Mouse (Mus musculus) ovary, adult 18-20 months (tissue): ENCODE measurements around the gene Lzts3.
"Not testable (repeated sequence)": the region's sequence is repeated elsewhere in the genome, so short reads cannot be mapped to it uniquely, and the experiment has no call there.

Experiments
- DNase-seq: peaks from one replicate; pipeline ENCODE4 v3.0.0; 2022; ENCODE audit warnings: low spot score, mixed read lengths

Lzts3 gene

DNA sequence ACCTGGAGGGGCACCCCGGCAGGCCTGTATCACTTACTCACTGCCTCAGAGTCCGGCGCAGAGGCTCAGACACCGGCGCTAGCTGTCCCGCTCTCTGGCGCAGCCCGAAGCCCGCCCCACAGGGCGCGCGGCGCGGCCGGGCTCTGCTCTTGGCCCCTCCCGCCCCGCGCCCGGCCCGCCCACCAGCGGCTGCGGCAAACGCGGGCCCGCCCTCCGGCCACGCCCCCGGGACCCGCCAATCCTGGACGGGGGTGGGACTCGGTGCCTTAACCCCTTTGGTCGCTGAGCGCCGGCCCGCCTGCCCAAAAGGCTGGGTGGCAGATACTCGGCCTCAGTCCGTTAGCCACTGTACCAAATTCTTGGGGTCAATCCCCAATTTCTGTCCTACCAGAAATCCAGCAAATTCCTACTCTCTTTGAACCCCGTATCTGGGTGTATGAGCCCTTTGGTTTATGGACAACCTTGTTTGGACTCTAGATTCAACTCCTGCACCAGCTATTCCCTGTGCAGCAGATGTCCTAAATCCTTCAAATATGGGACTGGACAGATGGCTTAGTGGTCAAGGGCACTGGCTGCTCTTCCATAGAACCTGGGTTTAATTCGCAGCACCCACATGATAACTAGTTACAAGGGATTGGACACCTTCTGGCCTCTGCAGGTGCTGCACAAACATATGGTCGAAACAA is at the start of gene Lzts3:
Lzts3 (minus strand) TSS at position 120 of the 686 bp plus-strand sequence.
- peak; percentile 88 for DNase-seq

DNA sequence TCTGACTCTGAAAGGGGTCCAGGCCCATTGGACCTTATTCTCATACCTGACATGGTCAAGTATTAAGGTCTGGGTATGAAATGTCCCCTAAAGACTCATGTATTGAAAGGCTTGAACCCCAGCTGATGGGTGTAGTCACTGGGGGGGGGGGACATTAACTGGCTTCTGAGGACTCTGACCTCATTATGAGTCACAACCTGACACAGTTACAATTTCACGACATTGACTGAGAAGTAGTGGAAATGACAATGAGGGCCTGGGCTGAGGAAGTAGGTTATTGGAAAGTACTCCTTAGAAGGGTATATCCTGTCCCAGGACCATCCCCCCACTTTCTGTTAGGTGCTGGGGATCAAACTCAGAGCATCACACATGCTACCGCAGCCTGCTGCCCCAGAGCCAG is 46.4 kb upstream of the Lzts3 start:
- no peak for DNase-seq

- no peak for DNase-seq
Observed at GRCm38 (mm10) chr2:130685426-130685825, 42.8 kb upstream of the Lzts3 start.

DNA sequence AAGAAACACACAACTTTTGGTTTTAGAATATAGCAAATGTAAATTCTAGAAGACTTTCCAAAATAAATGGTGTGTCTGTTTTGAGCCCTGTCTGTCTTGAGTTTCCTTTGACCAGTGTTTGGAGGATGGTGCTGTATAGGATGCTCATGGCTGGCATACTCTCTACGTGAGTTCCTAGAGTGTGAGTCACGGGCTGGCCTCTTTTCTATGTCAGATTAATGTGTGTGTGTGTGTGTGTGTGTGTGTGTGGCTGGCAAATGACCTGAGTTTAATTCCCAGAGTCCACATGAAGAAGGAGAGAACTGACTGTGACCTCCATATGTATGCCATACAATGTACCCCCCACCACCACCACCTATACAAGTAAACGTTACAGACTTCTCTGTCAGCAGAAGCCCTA is 38.9 kb upstream of the Lzts3 start:
- no peak for DNase-seq

GRCm38 (mm10) chr2:130679899-130680298 is 37.3 kb upstream of the Lzts3 start:
- DNase-seq: no peak

- no peak for DNase-seq
Observed at GRCm38 (mm10) chr2:130679154-130679553, 36.6 kb upstream of the Lzts3 start.

DNA sequence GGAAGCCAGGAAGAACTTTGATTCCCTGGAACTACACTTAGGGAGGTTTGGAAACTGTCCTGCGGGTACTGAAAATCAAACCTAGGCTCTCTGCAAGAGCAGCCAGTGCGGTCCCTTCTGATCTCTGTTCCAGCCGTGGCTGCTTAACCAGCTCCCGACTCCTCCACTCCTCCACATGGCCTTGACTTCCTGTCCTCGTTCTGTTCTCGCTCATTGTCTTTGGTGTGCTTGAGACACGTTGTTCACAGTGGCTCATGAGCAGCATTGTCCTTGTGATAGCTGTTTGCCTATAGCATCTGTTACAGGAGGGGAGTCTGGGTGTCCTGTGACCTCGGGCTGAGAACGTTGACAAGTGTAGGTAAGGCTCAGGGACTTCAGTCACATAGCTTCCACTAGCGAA is 34.6 kb upstream of the Lzts3 start:
- peak; percentile 69 for DNase-seq

- DNase-seq: peak; percentile 83
Observed at GRCm38 (mm10) chr2:130667559-130667958, 25.0 kb upstream of the Lzts3 start, which contains the start of gene Itpa. Itpa (plus strand) TSS chr2:130667610.

GRCm38 (mm10) chr2:130664102-130664701 is 21.6 kb upstream of the Lzts3 start, which contains the start of gene Ddrgk1:
Ddrgk1 (minus strand) TSS chr2:130664659.
- peak; percentile 88 for DNase-seq

GRCm38 (mm10) chr2:130663342-130663741 is 20.7 kb upstream of the Lzts3 start:
- DNase-seq: no peak

- no peak for DNase-seq
Observed at GRCm38 (mm10) chr2:130658530-130658929, 15.9 kb upstream of the Lzts3 start.

DNA sequence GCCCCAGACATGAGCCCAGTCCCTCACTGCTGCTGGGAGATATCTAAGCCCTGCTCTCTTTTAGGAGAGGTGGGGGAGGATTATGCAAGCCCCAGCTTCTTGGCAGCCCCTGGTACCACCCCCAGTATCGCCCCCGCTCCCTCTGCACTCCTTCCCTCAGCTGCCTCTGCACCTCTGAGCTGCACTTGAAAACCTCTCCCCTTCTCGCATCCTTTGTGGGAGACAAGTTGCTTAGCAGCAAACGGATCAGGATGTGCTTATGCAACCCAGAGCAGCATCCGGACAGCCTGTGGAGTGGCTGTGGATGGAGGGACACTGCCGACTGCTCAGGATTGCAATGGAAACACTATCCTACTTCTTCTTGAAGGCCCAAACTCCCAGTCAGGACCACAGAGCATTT is 14.9 kb upstream of the Lzts3 start:
- DNase-seq: no peak

GRCm38 (mm10) chr2:130656536-130656935 is 13.9 kb upstream of the Lzts3 start:
- DNase-seq: no peak

GRCm38 (mm10) chr2:130655660-130656339 is 13.2 kb upstream of the Lzts3 start:
- no peak for DNase-seq

DNA sequence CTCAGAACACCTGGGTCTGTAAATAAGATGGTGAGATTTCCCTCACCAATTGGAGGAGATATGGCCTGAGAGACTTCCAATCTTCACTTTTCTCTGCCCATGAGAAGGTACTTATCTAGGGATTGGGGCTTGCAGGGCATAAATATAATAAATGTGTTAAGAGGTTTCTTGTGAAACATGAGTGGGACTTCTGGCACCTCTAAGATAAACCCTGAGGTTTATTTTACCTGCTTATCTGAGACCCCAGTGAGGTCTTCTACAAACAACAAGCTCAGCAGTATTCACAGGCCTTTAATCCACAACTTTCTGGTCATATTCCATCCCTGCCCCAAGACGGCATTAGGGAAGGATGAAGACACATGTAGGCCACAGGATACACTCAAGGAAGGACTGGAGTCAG is 11.2 kb upstream of the Lzts3 start:
- no peak for DNase-seq

GRCm38 (mm10) chr2:130653303-130653702 is 10.7 kb upstream of the Lzts3 start:
- no peak for DNase-seq

DNA sequence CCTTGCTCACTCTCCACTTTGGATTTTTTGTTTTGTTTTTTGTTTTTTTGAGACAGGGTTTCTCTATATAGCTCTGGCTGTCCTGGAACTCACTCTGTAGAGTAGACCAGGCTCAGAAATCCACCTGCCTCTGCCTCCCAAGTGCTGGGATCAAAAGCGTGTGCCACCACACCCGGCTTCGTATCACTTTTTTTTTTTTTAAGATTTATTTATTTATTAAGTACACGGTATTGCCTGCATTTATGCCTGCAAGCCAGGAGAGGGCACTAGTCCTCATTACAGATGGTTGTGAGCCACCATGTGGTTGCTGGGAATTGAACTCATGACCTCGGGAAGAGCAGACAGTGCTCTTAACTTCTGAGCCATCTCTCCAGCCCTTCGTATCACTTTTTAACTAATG is 6.4 kb upstream of the Lzts3 start:
- not testable (repeated sequence) for DNase-seq

DNA sequence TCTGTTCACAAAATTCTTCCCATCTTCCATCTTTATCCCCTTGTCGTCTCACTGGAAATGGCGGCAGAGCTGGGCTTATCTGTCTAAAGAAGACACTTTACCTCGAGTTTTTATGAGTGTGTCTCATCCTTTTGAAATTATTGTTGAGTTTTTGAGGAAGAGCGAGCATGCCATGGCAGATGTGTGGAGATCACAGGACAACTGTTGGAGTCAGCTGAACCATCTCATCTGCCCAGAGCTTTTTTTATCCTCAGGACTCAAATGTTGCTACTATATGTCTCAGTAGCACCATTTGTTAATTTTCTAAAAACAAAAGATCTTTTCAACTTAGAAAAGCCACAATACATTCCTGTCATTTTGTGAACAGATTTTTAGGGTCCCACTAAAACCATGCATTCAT is 2.6 kb upstream of the Lzts3 start:
- no peak for DNase-seq

DNA sequence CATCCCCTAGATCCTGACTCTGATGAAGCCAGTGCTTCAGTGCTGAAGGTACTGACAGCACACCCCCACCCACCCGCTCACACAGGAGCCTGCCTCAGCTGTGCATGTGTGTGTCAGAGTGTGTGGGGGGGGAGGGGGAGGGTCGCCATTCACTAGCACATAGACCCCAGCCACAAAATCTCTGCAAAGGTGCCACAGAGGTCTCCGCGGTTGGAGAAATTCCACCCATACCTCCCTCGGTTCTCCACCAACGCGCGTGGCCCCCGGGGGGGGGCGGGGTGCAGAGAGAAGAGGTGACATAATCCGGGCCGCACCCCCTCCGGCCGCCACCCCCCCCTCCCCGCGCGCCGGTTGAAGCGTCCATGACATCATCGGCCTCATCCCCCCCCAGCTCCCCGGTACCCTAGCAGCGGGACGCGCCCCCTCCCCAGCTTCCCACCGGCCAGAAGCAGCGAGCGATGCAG is 374 bp downstream of the Lzts3 start:
- no peak for DNase-seq

DNA sequence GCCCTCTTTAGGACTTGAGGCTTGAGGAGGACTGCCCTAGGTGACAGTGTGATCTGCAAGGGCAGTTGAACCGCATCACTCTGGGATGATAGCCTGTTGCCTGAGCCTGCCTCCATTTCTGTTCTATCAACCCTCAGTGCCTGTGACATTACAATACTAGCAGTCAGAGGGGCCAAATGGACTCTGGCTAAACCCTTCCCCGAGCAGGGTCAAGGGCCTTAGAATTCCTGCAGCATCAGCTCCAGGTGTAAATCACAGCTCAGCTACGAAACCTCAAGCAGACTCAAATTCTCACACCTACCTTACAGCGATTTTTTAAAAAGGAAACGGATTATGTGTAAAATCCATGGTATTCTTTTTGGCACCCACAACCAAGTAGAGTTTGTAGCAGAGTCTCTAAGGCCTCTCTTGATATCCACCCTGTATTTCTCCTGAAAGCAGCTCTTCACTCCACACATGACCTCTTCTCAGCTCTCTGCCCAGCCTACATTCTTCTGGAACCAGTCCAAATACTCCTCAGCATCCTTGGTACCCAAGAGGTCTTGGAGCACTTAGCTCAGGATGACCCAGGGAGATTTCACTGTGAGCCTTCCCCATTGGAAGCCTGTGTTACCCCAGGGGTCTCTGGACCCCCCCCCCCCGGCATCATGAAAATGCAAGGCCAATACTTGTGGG is 1.1 kb downstream of the Lzts3 start:
- no peak for DNase-seq

DNA sequence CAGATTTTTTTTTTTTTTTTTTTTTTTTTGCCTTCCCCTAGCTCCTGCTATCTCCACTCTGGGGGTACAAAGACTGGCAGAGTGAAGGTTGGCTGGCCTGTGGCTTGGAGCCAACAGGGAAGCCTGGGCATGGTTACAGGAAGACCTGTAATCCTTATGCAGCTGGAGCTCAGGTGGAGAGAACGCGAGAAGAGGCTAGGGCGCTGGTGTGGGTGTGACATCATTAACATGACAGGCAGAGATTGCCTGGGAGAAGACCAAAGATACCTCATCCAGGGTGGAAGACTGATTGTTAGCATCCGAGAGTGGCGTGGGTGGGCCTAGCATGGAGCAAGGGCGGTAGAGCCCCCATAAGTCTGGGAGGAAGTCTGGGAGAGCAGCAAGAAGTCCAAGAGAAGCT is 3.3 kb downstream of the Lzts3 start:
- no peak for DNase-seq

GRCm38 (mm10) chr2:130638101-130638611 is 4.4 kb downstream of the Lzts3 start:
- no peak for DNase-seq
